Mouse (Mus musculus): ENCODE measurements around the gene Gpr3. TPM values are rescaled to one million over a fixed set of nuclear protein-coding genes. Genes with fewer than 3 reads are reported as not detected.

The Gpr3 gene
- total RNA-seq (2021) = under 1 TPM; 0.36 to 0.99 TPM
- long read RNA-seq, experiment 1 = 0 reads
- long read RNA-seq, experiment 2 = 0 reads

- DNase-seq = peak; percentile 25
These were observed at the start of gene Gpr3, which contains the start of gene Cd164l2 for GRCm38 (mm10) chr4:133211751-133212561. Gpr3 (minus strand) TSS chr4:133212536. Cd164l2 (plus strand) TSS chr4:133212131.

- DNase-seq = no peak
These were observed 49.5 kb upstream of the Gpr3 start for GRCm38 (mm10) chr4:133261641-133262374.

- DNase-seq = no peak
These were observed 45.6 kb upstream of the Gpr3 start for GRCm38 (mm10) chr4:133257798-133258408.

DNA sequence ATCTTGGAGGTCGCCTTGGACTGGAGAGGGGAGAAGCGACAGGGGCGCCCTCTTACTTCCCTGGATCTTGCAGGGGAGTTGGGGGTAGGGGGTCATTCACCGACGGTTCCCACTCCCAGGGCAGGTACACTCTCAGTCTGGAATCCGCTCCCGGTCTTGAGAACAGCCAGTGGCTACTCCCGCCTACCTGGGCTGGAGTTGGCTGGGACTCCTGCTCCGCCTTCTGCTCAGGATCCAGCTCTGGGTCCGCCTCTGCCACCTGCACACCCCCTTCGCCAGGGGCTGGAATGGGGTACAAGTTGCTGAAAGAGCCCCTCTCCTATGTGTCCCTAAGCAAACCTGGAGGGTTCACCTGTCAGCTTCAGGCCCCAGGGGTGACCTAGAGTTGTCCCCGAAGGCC, 44.9 kb upstream of the Gpr3 start:
- DNase-seq = peak; percentile 46

DNA sequence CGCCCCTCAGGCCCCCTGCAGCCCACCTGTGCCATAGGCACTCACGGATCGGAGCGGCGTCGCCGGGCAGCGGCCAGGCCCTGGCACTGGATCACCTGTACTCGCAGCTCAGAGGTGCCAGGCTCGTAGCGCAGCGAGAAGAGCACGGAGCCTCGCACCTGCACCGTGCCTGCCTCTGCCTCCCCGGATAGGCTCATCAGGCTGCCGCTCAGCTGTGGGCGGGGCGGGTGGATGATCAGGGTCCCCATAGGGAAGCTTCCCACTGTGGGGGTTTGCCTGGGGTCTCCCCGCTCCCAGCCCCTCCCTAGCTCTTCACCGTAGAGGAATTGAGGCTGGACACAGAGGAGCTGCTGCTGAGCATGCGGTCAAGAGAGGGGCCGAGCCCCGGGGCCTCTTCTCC, 44.5 kb upstream of the Gpr3 start:
- DNase-seq = no peak

- DNase-seq = no peak
These were observed 43.1 kb upstream of the Gpr3 start for GRCm38 (mm10) chr4:133255392-133255791.

DNA sequence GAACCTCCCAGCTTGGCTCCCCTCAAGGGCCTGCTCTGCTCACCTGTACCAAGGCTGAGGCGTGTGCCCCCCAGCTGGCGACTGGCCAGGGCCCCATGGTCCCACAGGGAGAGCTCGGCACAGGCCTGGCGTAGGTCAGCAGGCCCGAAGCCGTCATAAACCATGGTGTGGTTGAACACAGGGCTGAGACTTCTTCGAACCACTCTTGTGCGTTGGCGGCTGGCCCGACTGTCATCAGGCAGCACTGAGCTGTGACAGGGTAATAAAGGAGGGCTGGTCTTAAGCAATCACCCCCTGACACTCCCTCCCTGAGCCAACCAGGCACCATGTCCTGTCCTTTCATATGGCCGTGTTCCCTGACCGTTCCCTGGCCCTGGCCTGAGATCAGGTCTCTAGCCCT, 41.1 kb upstream of the Gpr3 start:
- peak; percentile 53 for DNase-seq

- no peak for DNase-seq
These were observed 39.8 kb upstream of the Gpr3 start for GRCm38 (mm10) chr4:133252089-133252488.

DNA sequence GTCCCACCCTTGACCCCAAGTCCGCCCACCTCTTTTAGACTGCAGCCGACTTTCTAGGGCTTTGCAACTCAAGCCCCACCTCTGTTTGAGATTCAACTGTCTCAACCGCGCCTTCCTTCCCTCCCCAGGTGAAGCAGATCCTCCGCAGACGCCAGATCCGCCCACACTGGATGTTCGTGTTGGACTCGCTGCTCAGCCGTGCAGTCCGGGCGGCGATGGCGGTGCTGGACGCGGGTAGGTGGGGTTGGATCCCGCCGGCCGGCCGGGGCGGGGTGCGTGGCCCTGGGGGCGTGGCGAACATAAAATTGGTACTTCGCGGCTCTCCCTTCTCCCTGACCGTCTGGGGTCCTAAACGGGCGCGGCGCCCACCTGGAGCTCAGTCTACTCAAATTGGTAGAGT, 38.9 kb upstream of the Gpr3 start:
- no peak for DNase-seq

GRCm38 (mm10) chr4:133250609-133251008, 38.3 kb upstream of the Gpr3 start:
- peak; percentile 90 for DNase-seq

- DNase-seq = no peak
These were observed 35.6 kb upstream of the Gpr3 start for GRCm38 (mm10) chr4:133247806-133248449.

- DNase-seq = peak; percentile 52
These were observed 34.7 kb upstream of the Gpr3 start for GRCm38 (mm10) chr4:133247072-133247471.

GRCm38 (mm10) chr4:133244289-133244688, 32.0 kb upstream of the Gpr3 start:
- DNase-seq = no peak

DNA sequence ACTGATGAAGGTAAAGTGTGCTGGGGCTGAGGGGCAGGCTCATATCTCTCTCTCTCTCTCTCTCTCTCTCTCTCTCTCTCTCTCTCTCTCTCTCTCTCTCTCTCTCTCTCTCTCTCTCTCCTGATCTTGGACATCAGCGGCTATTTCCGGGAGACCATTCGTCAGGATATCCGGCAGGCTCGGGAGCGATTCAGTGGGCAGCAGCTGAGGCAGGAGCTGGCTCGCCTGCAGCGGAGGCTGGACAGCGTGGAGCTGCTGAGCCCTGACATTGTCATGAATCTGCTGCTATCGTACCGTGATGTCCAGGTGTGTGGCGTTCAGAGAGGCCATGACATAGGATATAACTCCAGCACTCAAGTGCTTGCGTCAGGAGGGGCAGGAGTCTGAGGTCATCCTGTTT, 31.2 kb upstream of the Gpr3 start:
- no peak for DNase-seq

DNA sequence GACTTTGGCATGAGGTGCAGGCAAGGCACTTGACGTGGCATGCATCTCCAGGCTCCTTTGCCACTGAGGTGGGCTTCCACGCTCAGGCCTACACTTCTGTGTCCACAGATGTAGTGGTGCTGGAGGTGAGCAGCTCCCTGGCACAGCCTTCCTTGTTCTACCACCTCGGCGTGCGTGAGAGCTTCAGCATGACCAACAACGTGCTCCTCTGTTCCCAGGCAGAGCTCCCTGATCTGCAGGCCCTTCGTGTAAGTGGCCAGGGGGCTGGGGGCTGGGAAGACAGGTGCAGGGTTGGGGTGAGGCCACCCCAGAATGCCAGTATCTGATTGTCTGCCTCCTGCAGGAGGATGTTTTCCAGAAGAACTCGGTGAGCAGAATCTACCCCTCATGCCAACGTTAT, 30.4 kb upstream of the Gpr3 start:
- no peak for DNase-seq

DNA sequence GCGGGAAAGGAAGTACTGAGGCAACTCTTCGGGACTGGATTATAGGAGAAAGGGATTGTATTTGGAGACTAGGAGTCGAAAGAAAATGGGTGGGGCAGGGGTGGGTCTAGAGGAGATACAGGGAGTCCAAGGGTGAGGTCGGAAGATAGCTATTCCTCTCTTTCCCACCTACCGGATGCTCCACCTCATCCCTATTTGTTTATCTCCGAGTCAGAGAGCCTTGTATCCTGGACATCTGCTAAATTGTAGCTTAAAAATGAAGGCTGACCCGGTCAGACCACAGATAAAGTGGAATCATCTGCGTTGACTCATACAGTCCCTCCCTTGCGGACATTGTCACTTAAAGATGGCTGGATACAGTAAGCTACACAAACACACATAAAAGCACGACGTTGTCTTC, 29.6 kb upstream of the Gpr3 start:
- no peak for DNase-seq

DNA sequence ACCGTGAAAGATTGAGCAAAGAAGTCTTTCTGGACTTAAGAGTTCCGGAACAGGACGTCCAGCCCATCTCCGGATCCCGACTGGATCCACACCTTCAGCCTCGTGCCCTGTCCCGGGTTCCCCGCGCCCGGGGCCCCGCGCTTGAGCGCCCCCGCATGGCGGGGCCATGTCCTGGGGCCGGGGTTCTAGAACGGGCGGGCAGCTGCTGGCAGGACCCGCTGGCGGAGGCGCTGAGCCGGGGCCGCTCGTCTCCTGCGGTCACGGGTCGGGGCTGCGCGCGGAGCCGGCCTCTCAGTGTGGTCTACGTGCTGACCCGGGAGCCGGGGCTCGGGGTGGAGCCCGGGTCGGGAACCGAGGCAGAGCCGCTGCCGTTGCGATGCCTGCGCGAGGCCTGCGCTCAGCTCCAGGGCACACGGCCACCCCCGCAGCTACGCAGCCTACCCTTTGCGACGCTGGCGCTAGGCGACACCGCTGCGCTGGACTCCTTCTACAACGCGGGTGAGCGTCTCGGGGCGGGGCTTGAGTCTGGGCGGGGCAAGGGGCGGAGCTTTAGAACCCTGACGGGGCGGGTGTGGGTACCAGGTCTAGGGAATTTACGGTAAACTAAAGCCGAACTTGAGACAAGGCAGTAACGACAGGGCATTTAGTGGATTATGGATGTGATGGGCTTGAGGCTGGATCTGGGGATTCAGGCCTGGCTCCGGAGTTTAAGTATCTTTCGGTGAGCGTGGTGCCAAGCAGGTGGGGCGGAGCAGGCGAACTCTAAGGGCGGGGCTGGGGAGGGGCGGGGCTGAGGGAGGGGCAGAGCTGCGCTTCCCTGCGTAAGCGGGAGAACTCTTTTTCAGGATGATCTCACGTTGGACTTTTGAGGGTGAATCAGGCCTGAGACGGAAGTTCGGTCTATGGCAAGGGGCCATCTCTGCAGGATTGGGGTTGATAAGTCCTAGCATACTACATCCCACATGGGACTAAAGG, 28.9 kb upstream of the Gpr3 start:
- DNase-seq = peak; percentile 97

DNA sequence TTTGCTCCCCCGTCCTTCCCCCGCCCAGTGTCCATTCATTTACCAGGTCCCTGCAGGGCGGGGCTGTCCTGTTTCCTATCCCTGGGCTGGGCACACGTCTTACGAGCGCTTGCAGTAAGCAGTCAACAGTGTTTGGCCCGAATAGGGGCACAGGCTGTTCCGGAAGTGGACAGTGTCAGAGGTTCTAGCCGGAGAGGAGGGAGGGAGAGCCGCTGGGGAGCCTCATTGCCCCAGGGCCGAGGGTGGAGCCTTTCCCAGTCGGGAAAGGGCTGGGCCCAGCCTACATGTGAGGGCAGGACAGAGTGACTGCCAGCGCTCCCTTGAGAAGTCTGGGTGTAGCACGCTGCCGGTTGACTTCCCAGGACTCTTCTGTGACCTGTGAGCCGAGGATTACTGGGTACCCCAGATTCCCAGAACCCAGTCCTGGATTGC, 28.2 kb upstream of the Gpr3 start, which contains the start of gene Map3k6:
Gene Map3k6, plus strand, starts transcription at position 329 of the 432 bp plus-strand sequence.
- DNase-seq = peak; percentile 90

DNA sequence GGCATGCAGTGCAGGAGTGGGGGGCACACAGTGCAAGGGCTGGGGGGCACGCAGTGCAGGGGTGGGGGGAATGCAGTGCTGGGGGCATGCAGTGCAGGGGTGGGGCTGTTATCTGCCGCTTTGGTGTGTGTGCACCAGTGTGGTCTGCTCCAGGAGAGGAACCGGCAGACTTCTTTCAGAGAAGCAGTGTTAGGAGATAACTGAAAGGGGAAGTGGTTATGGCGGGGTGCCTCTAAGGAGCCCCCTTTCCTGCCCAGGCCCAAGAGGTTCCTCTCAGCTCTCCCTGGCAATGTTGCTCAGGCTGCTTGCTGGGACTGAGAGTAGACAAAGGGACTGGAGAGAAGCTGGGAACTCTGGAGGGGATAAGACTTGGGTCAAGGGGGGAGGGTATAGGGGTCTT, 25.6 kb upstream of the Gpr3 start:
- no peak for DNase-seq

DNA sequence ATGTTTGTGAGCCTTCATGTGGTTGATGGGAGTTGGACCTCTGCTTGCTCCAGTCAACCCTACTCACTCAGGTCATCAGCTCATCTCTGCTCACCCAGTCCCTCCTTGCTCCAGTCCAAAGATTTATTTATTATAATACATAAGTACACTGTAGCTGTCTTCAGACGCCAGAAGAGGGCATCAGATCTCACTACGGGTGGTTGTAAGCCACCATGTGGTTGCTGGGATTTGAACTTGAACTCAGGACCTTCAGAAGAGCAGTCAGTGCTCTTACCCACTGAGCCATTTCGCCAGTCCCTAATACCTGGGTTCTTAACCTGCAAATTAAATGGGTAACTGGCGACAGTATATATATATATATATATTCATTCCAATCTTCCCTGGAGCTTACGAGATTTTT, 23.1 kb upstream of the Gpr3 start:
- no peak for DNase-seq

DNA sequence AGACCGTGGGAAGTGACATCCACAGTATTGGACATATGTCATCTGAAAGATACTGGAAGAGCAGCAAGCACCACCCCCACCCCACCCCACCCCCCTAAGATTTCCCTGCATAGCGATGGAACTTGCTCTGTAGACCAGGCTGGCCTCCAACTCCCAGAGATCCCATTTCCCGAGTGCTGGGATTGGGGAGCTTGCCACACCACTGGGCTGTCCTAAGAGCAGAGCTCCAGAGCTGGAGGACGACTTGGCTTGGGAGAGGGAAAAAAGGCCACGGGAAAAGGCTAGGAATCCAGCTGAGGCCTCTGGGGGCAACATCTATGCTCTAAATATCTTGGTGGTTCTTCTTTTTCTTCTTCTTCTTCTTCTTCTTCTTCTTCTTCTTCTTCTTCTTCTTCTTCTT, 22.4 kb upstream of the Gpr3 start:
- no peak for DNase-seq

Measured in adrenal gland, postnatal 10 days (tissue).